Mouse (Mus musculus) layer of hippocampus, adult 9-10 months (tissue): ENCODE data around the gene Rnf17.

Experiments used
- DNase-seq: peaks from one replicate; pipeline ENCODE4 v3.0.0; 2022; ENCODE audit warnings: low spot score

Gene Rnf17

DNA sequence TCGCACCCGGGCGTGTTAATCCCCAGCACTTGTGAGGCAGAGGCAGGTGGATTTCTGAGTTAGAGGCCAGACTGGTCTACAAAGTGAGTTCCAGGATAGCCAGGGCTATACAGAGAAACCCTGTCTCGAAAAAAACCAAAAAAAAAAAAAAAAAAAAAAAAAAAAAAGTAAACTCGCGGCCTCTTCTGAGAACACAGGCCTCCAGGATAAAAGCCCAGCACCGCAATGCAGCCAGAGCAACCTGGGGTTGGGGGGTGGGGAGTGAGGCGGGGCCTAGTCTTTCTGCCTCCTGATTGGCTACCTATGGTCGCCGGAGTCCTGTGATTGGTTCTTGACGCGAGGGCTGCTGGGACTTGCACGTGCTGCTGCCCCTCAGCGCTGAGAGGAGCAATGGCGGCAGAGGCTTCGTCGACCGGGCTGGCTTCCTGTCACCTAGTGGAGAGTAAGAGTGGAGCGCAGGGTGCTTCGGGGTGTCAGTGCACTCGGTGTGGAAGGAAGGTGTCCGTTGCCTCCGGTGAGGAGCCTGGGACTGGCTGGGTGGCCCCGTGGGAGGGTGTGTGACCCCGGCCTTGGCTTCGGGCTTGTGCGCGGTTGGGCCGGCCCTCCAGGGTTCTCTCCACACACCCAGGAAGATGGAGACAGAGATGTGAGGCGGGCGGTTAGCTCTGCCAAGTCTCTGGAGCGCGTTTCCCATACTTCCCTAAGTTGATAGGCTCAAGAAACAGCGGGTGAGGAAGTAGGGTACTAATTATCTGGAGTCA, at the start of gene Rnf17:
Gene Rnf17, plus strand, starts transcription at position 271 of the 761 bp plus-strand sequence.
- no peak for DNase-seq

DNA sequence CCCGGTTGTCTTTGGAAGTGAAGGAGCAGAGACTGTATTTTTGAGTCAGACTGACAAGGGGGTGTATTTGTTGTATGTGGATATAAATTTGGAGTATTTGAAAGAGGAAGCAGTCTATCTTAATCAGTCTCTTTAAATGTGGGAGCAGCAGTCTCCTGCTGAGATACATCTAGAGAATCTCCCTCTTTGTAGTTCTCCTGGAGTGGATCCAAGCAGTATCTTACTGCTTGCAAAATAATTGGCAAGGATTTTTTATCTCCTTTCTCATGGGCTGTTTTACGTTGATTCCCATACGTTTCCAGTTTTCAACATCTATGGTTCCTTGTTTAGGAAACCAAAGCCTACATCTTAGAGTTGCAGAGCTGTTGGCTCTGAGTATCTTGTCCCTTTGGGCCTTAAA, 47.6 kb upstream of the Rnf17 start:
- DNase-seq, result no peak

DNA sequence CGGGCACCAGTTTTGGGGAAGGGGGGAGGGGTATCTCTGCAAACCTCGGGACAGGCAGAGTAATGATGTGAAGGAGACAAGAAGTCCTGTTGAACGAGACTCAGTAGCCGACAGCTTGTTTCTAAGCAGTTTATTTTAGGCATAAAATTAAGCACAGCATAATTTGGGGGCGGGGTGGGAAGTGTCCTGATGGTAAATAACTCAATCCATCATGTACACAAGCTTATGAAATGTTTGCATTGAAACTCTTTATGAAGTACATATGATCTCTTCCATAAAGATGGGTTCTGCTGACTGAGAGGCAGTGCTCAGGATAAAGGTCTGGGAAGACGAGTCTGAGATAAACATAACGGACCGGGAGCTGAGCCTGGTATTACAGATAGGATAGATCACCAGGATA, 47.0 kb upstream of the Rnf17 start:
- DNase-seq, result no peak

GRCm38 (mm10) chr14:56356196-56356595, 46.2 kb upstream of the Rnf17 start:
- no peak for DNase-seq

GRCm38 (mm10) chr14:56358422-56358821, 44.0 kb upstream of the Rnf17 start:
- no peak for DNase-seq

DNA sequence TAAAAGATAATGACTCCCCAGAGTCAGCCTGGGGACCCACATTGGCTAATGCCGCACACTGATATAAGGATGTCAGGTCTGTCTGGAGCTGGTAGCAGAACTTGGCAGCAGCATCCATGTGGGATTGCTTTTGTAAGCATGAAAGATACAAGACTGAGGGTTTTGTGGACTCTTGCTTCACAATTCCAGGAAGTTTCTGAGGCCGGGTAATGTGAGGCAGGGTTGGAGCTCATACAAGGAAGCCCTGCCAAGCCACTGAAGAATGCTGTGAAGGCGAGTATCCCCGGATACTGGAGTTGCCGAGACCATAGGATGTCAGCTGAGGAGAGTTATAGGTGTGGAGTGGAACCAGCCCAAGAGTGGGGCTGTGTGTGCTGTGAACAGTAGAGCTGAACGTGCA, 43.2 kb upstream of the Rnf17 start:
- DNase-seq, result no peak

DNA sequence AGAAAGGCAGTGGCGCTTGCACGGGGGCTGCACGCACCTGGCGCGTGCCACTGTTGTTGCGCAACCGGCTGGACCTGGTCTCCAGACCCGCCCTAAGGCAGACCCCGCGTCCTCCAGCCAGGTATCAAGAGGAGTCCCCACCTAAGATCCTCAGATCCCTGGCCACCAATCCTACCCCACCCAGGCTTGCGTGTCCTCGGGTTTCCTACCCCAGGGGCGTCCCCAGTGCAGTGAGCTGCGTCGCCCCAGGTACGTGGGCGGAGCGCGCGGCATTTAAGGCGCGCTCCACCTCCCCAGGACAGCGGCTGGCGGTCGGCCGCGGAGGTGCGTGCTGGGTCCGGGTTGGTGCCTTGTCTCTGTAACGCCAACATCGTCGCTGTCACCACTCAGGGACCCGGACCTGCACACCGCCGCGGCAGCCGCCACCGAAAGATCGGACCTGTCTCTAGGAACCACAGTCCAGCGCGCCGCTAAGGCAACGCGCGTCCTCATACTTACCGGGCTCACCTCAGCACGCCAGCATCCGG, 37.6 kb upstream of the Rnf17 start, which contains the start of gene Atp12a:
Gene Atp12a, plus strand, starts transcription at position 358 of the 527 bp plus-strand sequence.
- no peak for DNase-seq

- DNase-seq, result no peak
Measured at GRCm38 (mm10) chr14:56365292-56365691, 37.1 kb upstream of the Rnf17 start.

GRCm38 (mm10) chr14:56366712-56367111, 35.7 kb upstream of the Rnf17 start:
- no peak for DNase-seq

GRCm38 (mm10) chr14:56368834-56369233, 33.5 kb upstream of the Rnf17 start:
- no peak for DNase-seq

GRCm38 (mm10) chr14:56375731-56376130, 26.6 kb upstream of the Rnf17 start:
- peak; percentile 75 for DNase-seq

GRCm38 (mm10) chr14:56377745-56378144, 24.6 kb upstream of the Rnf17 start:
- DNase-seq, result no peak

GRCm38 (mm10) chr14:56379336-56379735, 23.0 kb upstream of the Rnf17 start:
- DNase-seq, result no peak

DNA sequence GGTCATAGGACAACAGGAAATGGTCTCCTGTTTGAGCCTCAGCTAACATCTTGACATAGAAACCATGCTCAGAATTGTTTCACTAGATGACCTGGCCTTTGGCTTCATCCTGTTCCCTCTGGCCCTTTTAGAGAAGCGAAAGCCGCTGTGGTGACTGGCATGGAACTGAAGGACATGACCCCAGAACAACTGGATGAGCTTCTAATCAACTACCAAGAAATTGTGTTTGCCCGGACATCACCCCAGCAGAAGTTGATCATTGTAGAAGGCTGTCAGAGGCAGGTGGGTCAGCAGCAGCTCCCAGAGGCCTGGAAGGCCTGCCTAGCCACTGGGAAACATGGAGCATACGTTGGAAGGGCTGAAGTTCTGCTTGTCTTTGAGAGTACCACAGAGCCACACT, 20.0 kb upstream of the Rnf17 start:
- DNase-seq, result no peak

DNA sequence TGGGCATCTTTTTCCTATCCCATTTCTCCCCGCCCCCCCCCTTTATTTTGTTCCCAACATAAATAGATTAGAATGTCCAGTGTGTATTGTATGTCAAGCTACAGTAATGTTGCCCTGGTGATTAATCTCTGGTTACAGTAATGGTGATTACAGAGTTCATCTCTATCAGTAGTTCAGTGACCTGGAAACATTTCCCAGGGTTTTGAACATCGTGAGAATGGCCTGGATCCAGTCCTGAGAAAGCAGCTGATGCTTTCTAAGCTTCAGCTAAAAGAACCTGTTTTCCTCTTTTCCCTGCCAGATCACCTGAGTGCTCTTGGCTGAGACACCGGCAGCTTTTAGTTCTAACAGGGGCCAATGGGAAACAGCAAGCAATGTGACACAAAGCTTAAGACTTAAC, 12.1 kb upstream of the Rnf17 start:
- DNase-seq, result no peak

- no peak for DNase-seq
Measured at GRCm38 (mm10) chr14:56393704-56394312, 8.6 kb upstream of the Rnf17 start.

GRCm38 (mm10) chr14:56398001-56398400, 4.4 kb upstream of the Rnf17 start:
- DNase-seq, result peak; percentile 13

DNA sequence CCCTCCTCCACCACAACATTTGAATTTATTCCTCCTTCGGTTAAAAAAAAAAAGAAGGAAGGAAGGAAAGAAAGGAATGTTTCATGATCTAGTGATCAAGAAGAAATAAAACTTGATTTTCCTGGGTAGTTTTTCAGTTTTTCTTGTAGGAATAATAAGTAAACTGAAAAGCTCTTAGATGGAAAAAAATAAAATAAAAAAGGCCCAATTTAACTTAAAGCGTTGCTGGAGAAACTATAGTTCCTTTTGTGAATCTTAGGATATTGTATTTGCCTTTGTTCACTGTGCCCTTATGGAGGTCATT, 643 bp downstream of the Rnf17 start:
- no peak for DNase-seq

DNA sequence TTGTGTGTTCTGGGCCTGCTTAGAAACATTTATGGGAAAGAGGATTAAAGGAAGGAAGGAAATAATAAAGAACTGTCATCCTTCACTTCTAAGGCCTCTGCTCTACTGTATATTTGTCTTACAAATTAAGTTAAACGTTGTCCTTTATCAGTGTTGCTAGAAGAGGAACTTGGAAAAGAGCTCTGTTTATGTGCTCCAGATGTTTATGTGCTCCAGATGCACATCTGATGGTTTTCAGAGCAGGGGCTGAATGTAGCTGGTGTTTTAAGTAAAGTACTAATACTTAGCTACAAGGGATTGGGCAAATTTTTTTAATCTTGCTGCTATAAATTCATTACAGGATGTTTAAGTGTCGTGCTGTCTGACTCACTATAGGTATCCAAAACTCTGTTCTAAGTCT, 59.7 kb downstream of the Rnf17 start:
- no peak for DNase-seq

DNA sequence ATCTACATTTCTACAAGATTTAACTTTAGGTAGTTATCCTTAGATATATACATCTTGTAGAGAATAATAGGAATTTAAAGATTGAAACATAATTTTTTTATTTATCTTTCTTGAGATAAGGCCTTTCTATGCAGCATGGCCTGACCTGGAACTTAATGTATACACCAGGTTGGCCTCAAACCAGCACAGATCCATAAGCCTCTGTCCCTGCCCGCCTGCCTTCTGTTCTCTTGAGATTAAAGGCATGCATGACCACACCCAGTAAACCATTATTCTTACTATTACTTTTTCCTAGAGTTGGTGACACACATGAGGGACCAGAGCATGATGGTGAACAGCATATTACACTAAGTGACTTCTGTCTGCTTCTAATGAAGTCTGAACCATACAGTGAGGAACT, 60.3 kb downstream of the Rnf17 start:
- DNase-seq, result no peak

GRCm38 (mm10) chr14:56468145-56468544, 65.8 kb downstream of the Rnf17 start:
- no peak for DNase-seq

- no peak for DNase-seq
Measured at GRCm38 (mm10) chr14:56489806-56490205, 87.4 kb downstream of the Rnf17 start.

DNA sequence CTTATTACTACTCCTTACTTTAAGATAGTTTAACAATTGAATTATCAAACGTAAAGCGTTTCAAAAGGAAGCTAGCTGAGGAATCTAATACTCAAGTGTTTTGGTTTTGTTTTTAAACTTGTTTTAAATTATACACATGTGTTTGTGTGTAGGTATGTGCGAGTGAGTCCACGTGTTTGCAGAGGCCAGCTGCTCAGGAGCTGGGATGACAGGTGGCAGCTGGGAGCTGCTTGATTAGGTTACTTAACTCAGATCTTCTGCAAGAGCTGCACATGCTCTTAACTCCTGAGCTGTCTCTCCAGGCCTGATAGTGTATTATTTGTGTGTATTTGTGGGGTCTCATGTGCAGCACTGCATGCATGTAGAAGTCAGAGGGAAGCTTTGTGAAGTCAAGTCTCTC, 100.0 kb downstream of the Rnf17 start:
- DNase-seq, result no peak

DNA sequence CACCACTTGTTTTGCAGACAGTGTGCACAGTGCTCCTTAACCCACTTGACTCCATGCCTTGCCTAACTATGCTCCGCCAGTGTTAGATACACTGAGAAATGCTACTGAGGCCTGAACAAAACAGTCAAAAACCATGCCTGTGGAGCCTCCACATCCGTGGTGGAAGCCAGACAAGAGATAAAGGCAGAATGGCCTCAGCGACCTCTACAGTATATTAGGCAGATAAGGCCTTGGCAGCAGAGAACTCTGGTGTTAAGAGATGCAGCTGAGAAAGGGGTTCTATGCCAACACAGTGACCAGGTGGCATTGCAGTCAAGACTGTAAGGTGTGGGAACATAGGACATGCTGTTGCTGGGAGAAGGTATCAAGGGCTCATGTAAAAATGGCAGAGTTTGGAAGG, 104.4 kb downstream of the Rnf17 start:
- DNase-seq, result no peak
